Mouse (Mus musculus): ENCODE data around the gene Epha1. TPM values are rescaled to one million over a fixed set of nuclear protein-coding genes. Genes with fewer than 3 reads are reported as not detected.

The Epha1 gene
- polyA plus RNA-seq, 1 experiment: not detected

- no peak overlapping the region for H3K27ac ChIP-seq (ENCODE audit: insufficient read depth, low read depth, low read length)
- TF ChIP-seq CTCF (IDR thresholded peaks at IDR 0.05; ENCODE audit: low read depth, low read length) (no peak), POLR2A (IDR thresholded peaks at IDR 0.05; ENCODE audit: borderline replicate concordance, low read depth, low read length) (no peak)
- H3K4me3 ChIP-seq (ENCODE audit: insufficient read depth, low read length): no peak overlapping the region
- H3K4me1 ChIP-seq (ENCODE audit: control insufficient read depth, insufficient read depth, low read length): peaks cover 4% of the 10 kb centered on the region; the same call in 1 of the 2 replicates
These were observed 2.1 kb upstream of the Epha1 start for GRCm38 (mm10) chr6:42375131-42375530.

- peaks cover 4% of the 10 kb centered on the region; the same call in 1 of the 2 replicates for H3K4me1 ChIP-seq (ENCODE audit: control insufficient read depth, insufficient read depth, low read length)
These were observed 1.6 kb upstream of the Epha1 start for GRCm38 (mm10) chr6:42374701-42375100.

GRCm38 (mm10) chr6:42373669-42374430, 782 bp upstream of the Epha1 start:
- Histone ChIP-seq H3K4me1 (ENCODE audit: control insufficient read depth, insufficient read depth, low read length) (peaks cover 4% of the 10 kb centered on the region; the same call in 1 of the 2 replicates), H3K4me3 (ENCODE audit: insufficient read depth, low read length) (peak overlapping the region; percentile 47), H3K27ac (ENCODE audit: insufficient read depth, low read depth, low read length) (no peak overlapping the region)
- TF ChIP-seq POLR2A (IDR thresholded peaks at IDR 0.05; ENCODE audit: borderline replicate concordance, low read depth, low read length) (no peak), CTCF (IDR thresholded peaks at IDR 0.05; ENCODE audit: low read depth, low read length) (no peak)

More at GRCm38 (mm10) chr6:42374701-42375100, 1.6 kb upstream of the Epha1 start:
- Histone ChIP-seq H3K27ac (ENCODE audit: insufficient read depth, low read depth, low read length) (no peak overlapping the region), H3K4me3 (ENCODE audit: insufficient read depth, low read length) (no peak overlapping the region)
- TF ChIP-seq POLR2A (IDR thresholded peaks at IDR 0.05; ENCODE audit: borderline replicate concordance, low read depth, low read length): no peak
- TF ChIP-seq CTCF (IDR thresholded peaks at IDR 0.05; ENCODE audit: low read depth, low read length): no peak

- TF ChIP-seq POLR2A (IDR thresholded peaks at IDR 0.05; ENCODE audit: borderline replicate concordance, low read depth, low read length): no peak
- peaks cover 4% of the 10 kb centered on the region; the same call in 1 of the 2 replicates for H3K4me1 ChIP-seq (ENCODE audit: control insufficient read depth, insufficient read depth, low read length)
- H3K4me3 ChIP-seq (ENCODE audit: insufficient read depth, low read length): no peak overlapping the region
- H3K27ac ChIP-seq (ENCODE audit: insufficient read depth, low read depth, low read length): no peak overlapping the region
These were observed 650 bp downstream of the Epha1 start for GRCm38 (mm10) chr6:42372421-42372815.

- Histone ChIP-seq H3K4me1 (ENCODE audit: control insufficient read depth, insufficient read depth, low read length) (peaks cover 4% of the 10 kb centered on the region; the same call in 1 of the 2 replicates), H3K27ac (ENCODE audit: insufficient read depth, low read depth, low read length) (no peak overlapping the region), H3K4me3 (ENCODE audit: insufficient read depth, low read length) (no peak overlapping the region)
- TF ChIP-seq CTCF (IDR thresholded peaks at IDR 0.05; ENCODE audit: low read depth, low read length) (0 out of 2 replicates have a peak, but pooled peaks have one; percentile 18), POLR2A (IDR thresholded peaks at IDR 0.05; ENCODE audit: borderline replicate concordance, low read depth, low read length) (no peak)
These were observed 1.1 kb downstream of the Epha1 start for GRCm38 (mm10) chr6:42372001-42372400.

- Histone ChIP-seq H3K27ac (ENCODE audit: insufficient read depth, low read depth, low read length) (no peak overlapping the region), H3K4me3 (ENCODE audit: insufficient read depth, low read length) (no peak overlapping the region), H3K4me1 (ENCODE audit: control insufficient read depth, insufficient read depth, low read length) (peaks cover 4% of the 10 kb centered on the region; the same call in 1 of the 2 replicates)
- TF ChIP-seq CTCF (IDR thresholded peaks at IDR 0.05; ENCODE audit: low read depth, low read length) (no peak), POLR2A (IDR thresholded peaks at IDR 0.05; ENCODE audit: borderline replicate concordance, low read depth, low read length) (no peak)
These were observed 2.3 kb downstream of the Epha1 start for GRCm38 (mm10) chr6:42370630-42371363.

- Histone ChIP-seq H3K4me1 (ENCODE audit: control insufficient read depth, insufficient read depth, low read length) (peaks cover 4% of the 10 kb centered on the region; the same call in 1 of the 2 replicates), H3K27ac (ENCODE audit: insufficient read depth, low read depth, low read length) (no peak overlapping the region), H3K4me3 (ENCODE audit: insufficient read depth, low read length) (no peak overlapping the region)
- TF ChIP-seq CTCF (IDR thresholded peaks at IDR 0.05; ENCODE audit: low read depth, low read length): no peak
- no peak for TF ChIP-seq POLR2A (IDR thresholded peaks at IDR 0.05; ENCODE audit: borderline replicate concordance, low read depth, low read length)
These were observed 3.2 kb downstream of the Epha1 start for GRCm38 (mm10) chr6:42369870-42370269.

- TF ChIP-seq CTCF (IDR thresholded peaks at IDR 0.05; ENCODE audit: low read depth, low read length): no peak
- Histone ChIP-seq H3K4me1 (ENCODE audit: control insufficient read depth, insufficient read depth, low read length) (no peaks in the 10 kb centered on the region), H3K27ac (ENCODE audit: insufficient read depth, low read depth, low read length) (no peak overlapping the region), H3K4me3 (ENCODE audit: insufficient read depth, low read length) (no peak overlapping the region)
These were observed 7.9 kb downstream of the Epha1 start for GRCm38 (mm10) chr6:42365215-42365614.

GRCm38 (mm10) chr6:42364607-42365006, 8.5 kb downstream of the Epha1 start:
- H3K27ac ChIP-seq (ENCODE audit: insufficient read depth, low read depth, low read length): no peak overlapping the region
- H3K4me3 ChIP-seq (ENCODE audit: insufficient read depth, low read length): no peak overlapping the region
- no peak for TF ChIP-seq CTCF (IDR thresholded peaks at IDR 0.05; ENCODE audit: low read depth, low read length)
- no peak for TF ChIP-seq POLR2A (IDR thresholded peaks at IDR 0.05; ENCODE audit: borderline replicate concordance, low read depth, low read length)
- H3K4me1 ChIP-seq (ENCODE audit: control insufficient read depth, insufficient read depth, low read length): no peaks in the 10 kb centered on the region

- Histone ChIP-seq H3K4me1 (ENCODE audit: control insufficient read depth, insufficient read depth, low read length) (no peaks in the 10 kb centered on the region), H3K27ac (ENCODE audit: insufficient read depth, low read depth, low read length) (no peak overlapping the region), H3K4me3 (ENCODE audit: insufficient read depth, low read length) (no peak overlapping the region)
- TF ChIP-seq POLR2A (IDR thresholded peaks at IDR 0.05; ENCODE audit: borderline replicate concordance, low read depth, low read length) (no peak), CTCF (IDR thresholded peaks at IDR 0.05; ENCODE audit: low read depth, low read length) (no peak)
These were observed 9.0 kb downstream of the Epha1 start for GRCm38 (mm10) chr6:42364066-42364465.
